Mouse (Mus musculus) gastrocnemius, postnatal 14 days (tissue): ENCODE measurements around the gene C1ql4. TPM values are rescaled to one million over a fixed set of nuclear protein-coding genes. Genes with fewer than 3 reads are reported as not detected.

Source experiments
- DNase-seq: peaks from one replicate; pipeline ENCODE4 v3.0.0; 2021; ENCODE audit warnings: mixed read lengths
- intact Hi-C: fragments of 180-260 bp; cut with DNase I; formaldehyde crosslinking; loops from one replicate; pipeline ENCODE4 v1.15.1; 2025; ENCODE audit warnings: low total_unique reads
- long read RNA-seq, 2 experiments: library from polyadenylated mRNA; stranded (forward); transcript quantifications; one replicate each; pipeline ENCODE4 v2.0.0; 2021
- total RNA-seq, 2 experiments: library from RNA; stranded (reverse); gene quantifications; 2 replicates each; pipeline ENCODE4 v1.2.3; 2021

Gene C1ql4
- total RNA-seq: not detected
- long read RNA-seq, experiment 1: 0 reads
- long read RNA-seq, experiment 2: 0 reads

- intact Hi-C loops: loop anchor here (10.0 kb wide), 1 partner anchor 117 kb away; no protein-coding TSS in a partner anchor
- DNase-seq: no peak
These were observed at the start of gene C1ql4 for GRCm38 (mm10) chr15:99087253-99088075. Gene C1ql4, minus strand, starts transcription at chr15:99087817.

GRCm38 (mm10) chr15:99129956-99130910 lies 42.6 kb upstream of the C1ql4 start:
- intact Hi-C loops: no loop called here

GRCm38 (mm10) chr15:99129441-99129840 lies 41.8 kb upstream of the C1ql4 start:
- DNase-seq: no peak
- intact Hi-C loops: no loop called here

More at GRCm38 (mm10) chr15:99129956-99130910, 42.6 kb upstream of the C1ql4 start:
- no peak for DNase-seq

- no peak for DNase-seq
- intact Hi-C loops: no loop called here
These were observed 40.4 kb upstream of the C1ql4 start for GRCm38 (mm10) chr15:99127851-99128522.

GRCm38 (mm10) chr15:99126816-99127365 lies 39.3 kb upstream of the C1ql4 start:
- intact Hi-C loops: no loop called here
- DNase-seq: no peak

- intact Hi-C loops: no loop called here
- DNase-seq: peak; percentile 86
These were observed 38.6 kb upstream of the C1ql4 start for GRCm38 (mm10) chr15:99126081-99126815.

GRCm38 (mm10) chr15:99125711-99126080 lies 38.1 kb upstream of the C1ql4 start, which contains the start of gene Spats2:
Gene Spats2, plus strand, starts transcription at chr15:99125916.
- intact Hi-C loops: no loop called here

GRCm38 (mm10) chr15:99122642-99123041 lies 35.0 kb upstream of the C1ql4 start:
- intact Hi-C loops: no loop called here
- DNase-seq: no peak

More at GRCm38 (mm10) chr15:99125711-99126080, 38.1 kb upstream of the C1ql4 start, which contains the start of gene Spats2:
- no peak for DNase-seq

GRCm38 (mm10) chr15:99120814-99121213 lies 33.2 kb upstream of the C1ql4 start:
- intact Hi-C loops: no loop called here
- no peak for DNase-seq

- intact Hi-C loops: no loop called here
- no peak for DNase-seq
These were observed 28.9 kb upstream of the C1ql4 start for GRCm38 (mm10) chr15:99116539-99116938.

- DNase-seq: no peak
- intact Hi-C loops: no loop called here
These were observed 27.4 kb upstream of the C1ql4 start for GRCm38 (mm10) chr15:99115065-99115423.

GRCm38 (mm10) chr15:99114312-99115064 lies 26.9 kb upstream of the C1ql4 start:
- no peak for DNase-seq

GRCm38 (mm10) chr15:99113396-99113975 lies 25.9 kb upstream of the C1ql4 start:
- no peak for DNase-seq
- intact Hi-C loops: no loop called here

More at GRCm38 (mm10) chr15:99114312-99115064, 26.9 kb upstream of the C1ql4 start:
- intact Hi-C loops: no loop called here

GRCm38 (mm10) chr15:99112843-99113395 lies 25.3 kb upstream of the C1ql4 start:
- intact Hi-C loops: no loop called here
- DNase-seq: no peak

GRCm38 (mm10) chr15:99111809-99112208 lies 24.2 kb upstream of the C1ql4 start:
- intact Hi-C loops: no loop called here
- no peak for DNase-seq

GRCm38 (mm10) chr15:99111139-99111538 lies 23.5 kb upstream of the C1ql4 start:
- DNase-seq: no peak
- intact Hi-C loops: no loop called here

GRCm38 (mm10) chr15:99107866-99108265 lies 20.2 kb upstream of the C1ql4 start:
- intact Hi-C loops: no loop called here

More at GRCm38 (mm10) chr15:99107866-99108265, 20.2 kb upstream of the C1ql4 start:
- DNase-seq: no peak
